Mouse (Mus musculus) heart, adult 2 months (tissue): ENCODE data around the gene Erp44. TPM values are rescaled to one million over a fixed set of nuclear protein-coding genes. Genes with fewer than 3 reads are reported as not detected.

Source experiments
- DNase-seq, 2 experiments: peaks; one replicate each; pipeline ENCODE4 v3.0.0; 2021
- H3K27ac ChIP-seq: fragments of 200-600 bp; 2 replicates; pipeline ENCODE4 v1.8.1; 2022
- H3K27me3 ChIP-seq: fragments of 200-500 bp; 2 replicates; pipeline ENCODE4 v1.6.1; 2012; ENCODE audit warnings: mild to moderate bottlenecking, low read length, inconsistent platforms, mixed read lengths; ENCODE audit not compliant: control insufficient read depth, insufficient read depth
- H3K36me3 ChIP-seq: fragments of 200-500 bp; 2 replicates; pipeline ENCODE4 v1.6.1; 2012; ENCODE audit warnings: low read length, inconsistent platforms; ENCODE audit not compliant: control insufficient read depth, insufficient read depth
- H3K4me1 ChIP-seq: fragments of 200-500 bp; 2 replicates; pipeline ENCODE4 v1.6.1; 2011; ENCODE audit warnings: low read length; ENCODE audit not compliant: control insufficient read depth, insufficient read depth
- H3K4me3 ChIP-seq: fragments of 200-600 bp; 2 replicates; pipeline ENCODE4 v1.8.1; 2022
- H3K79me2 ChIP-seq: fragments of 200-500 bp; replicated peaks from 2 replicates; pipeline ENCODE4 v1.6.1; 2012; ENCODE audit warnings: mild to moderate bottlenecking, inconsistent platforms, low read length, moderate library complexity, mixed read lengths; ENCODE audit not compliant: control insufficient read depth, insufficient read depth
- H3K9ac ChIP-seq: fragments of 200-500 bp; 2 replicates; pipeline ENCODE4 v1.6.1; 2012; ENCODE audit warnings: low read depth, mild to moderate bottlenecking, control low read depth, inconsistent platforms, low read length, mixed read lengths
- CTCF ChIP-seq: fragments of 200-600 bp; IDR thresholded peaks from 2 replicates; pipeline ENCODE4 v1.8.1; 2022; ENCODE audit warnings: antibody characterized with exemption, mild to moderate bottlenecking, moderate library complexity
- EP300 ChIP-seq: fragments of 200-500 bp; IDR thresholded peaks from 2 replicates; pipeline ENCODE4 v1.6.1; 2011; ENCODE audit warnings: low read depth, low read length, control low read depth; ENCODE audit not compliant: insufficient read depth
- POLR2A ChIP-seq: fragments of 200-500 bp; IDR thresholded peaks from 2 replicates; pipeline ENCODE4 v1.6.1; 2011; ENCODE audit warnings: mild to moderate bottlenecking, low read depth, low read length, control low read depth; ENCODE audit not compliant: insufficient read depth
- WGBS: fragments of 180-500 bp; shearing (Covaris S2); methylation state at CpG from one replicate; pipeline ENCODE4 v1.1.7; 2018; 5-methylcytosine and 5-hydroxymethylcytosine counted together
- intact Hi-C: fragments of 180-260 bp; cut with DNase I; formaldehyde crosslinking; loops from one replicate; pipeline ENCODE4 v1.15.1; 2025
- polyA plus RNA-seq: library from polyadenylated mRNA; depleted of rRNA; stranded (reverse); fragments of >200 nt; gene quantifications from 2 replicates; pipeline ENCODE4 v1.2.3, GENCODE M21; 2012
- total RNA-seq, 2 experiments: library from RNA; stranded (reverse); gene quantifications; 2 replicates each; pipeline ENCODE4 v1.2.3; 2021

Gene Erp44
- total and polyA plus RNA-seq, 3 experiments: 10.7 to 30.8 (median 30.1) TPM

DNA sequence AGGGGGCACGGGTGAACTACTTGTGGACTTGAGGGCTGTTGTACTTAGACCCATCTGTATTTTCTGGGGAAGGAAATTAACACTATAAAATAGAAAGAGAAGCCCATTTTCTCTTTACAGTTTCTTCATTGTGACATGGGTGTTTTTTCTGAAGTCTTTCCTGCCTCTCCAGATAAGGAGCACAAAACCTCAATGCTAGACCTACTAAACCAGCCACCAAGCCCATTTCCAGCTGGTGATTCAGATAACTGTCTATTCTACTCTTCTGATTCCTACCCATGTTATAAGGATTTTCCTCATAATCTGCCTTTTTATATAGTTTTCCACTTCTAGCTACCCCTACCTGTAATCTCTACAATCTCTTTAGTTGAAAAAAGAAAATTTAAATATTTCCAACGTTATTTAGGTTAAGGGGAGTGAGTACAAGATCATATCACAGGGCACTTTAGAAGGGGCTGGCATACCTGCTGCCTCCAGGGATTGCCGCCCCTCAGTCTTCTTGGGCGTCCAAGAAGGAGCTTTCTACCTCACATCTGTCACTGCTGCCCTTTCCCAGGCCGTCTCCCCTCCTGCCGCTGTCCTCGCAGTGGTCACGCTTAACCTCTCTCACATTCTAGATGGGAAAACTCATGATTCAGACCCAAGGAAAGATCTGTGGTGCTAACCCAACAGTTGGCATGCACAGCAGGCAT, 97.1 kb downstream of the Erp44 start:
- H3K79me2 ChIP-seq: no peaks in the 10 kb centered on the region
- TF ChIP-seq POLR2A (no peak), EP300 (no peak), CTCF (no peak)
- 89% methylated on average over 8 of the region's 8 CpGs for WGBS
- no peaks in the 10 kb centered on the region for H3K27me3 ChIP-seq
- H3K9ac ChIP-seq: no peak overlapping the region
- no peaks in the 10 kb centered on the region for H3K36me3 ChIP-seq
- H3K27ac ChIP-seq: no peak overlapping the region
- H3K4me1 ChIP-seq: no peaks in the 10 kb centered on the region
- intact Hi-C loops: no loop called here
- H3K4me3 ChIP-seq: no peak overlapping the region
- DNase-seq: no peak

DNA sequence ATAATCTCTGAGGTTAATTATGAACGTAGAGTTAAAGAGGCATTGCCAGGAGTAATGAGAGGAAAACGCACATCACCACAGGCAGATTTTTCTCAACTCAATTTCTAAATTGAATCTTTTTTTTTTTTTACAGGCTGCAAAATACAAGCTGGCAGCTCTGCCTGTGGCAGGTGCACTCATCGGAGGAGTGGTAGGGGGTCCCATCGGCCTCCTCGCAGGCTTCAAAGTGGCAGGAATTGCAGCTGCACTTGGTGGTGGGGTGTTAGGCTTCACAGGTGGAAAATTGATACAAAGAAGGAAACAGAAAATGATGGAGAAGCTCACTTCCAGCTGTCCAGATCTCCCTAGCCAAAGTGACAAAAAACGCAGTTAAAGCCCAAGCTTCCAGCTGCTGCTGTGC, 98.0 kb downstream of the Erp44 start:
- no peak for TF ChIP-seq CTCF

DNA sequence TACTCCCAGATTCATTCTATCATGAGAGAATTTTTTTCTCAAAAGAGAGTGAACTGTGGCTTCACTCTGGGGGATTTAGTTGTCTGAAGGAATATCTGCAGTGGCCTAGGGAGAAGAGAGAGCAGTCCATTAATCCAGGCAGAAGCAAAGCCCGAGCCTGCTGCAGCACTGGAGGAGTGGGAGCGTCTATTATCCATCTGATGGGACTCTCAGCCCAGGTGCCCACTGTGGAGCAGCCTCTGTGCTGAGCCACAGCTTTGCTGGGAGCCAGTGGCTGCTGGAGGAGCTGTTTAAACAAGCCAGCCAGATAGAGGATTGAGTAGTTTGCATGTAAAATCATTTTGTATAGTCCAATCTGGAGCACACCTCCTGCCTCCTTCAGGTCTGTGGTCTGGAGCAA, 98.4 kb downstream of the Erp44 start:
- intact Hi-C loops: no loop called here
- 61% methylated on average over 2 of the region's 2 CpGs for WGBS
- no peak overlapping the region for H3K9ac ChIP-seq
- no peak overlapping the region for H3K4me3 ChIP-seq
- no peak for DNase-seq
- no peaks in the 10 kb centered on the region for H3K36me3 ChIP-seq
- H3K27me3 ChIP-seq: no peaks in the 10 kb centered on the region
- H3K4me1 ChIP-seq: no peaks in the 10 kb centered on the region
- no peaks in the 10 kb centered on the region for H3K79me2 ChIP-seq
- no peak overlapping the region for H3K27ac ChIP-seq
- no peak for TF ChIP-seq CTCF
- TF ChIP-seq POLR2A: no peak
- no peak for TF ChIP-seq EP300

More for the DNA sequence above, 98.0 kb downstream of the Erp44 start:
- WGBS: 87% methylated on average over 6 of the region's 6 CpGs
- H3K36me3 ChIP-seq: no peaks in the 10 kb centered on the region
- no peak overlapping the region for H3K27ac ChIP-seq
- intact Hi-C loops: no loop called here
- H3K4me1 ChIP-seq: no peaks in the 10 kb centered on the region
- no peak overlapping the region for H3K4me3 ChIP-seq
- no peak for DNase-seq
- no peaks in the 10 kb centered on the region for H3K27me3 ChIP-seq
- no peaks in the 10 kb centered on the region for H3K79me2 ChIP-seq
- H3K9ac ChIP-seq: no peak overlapping the region

DNA sequence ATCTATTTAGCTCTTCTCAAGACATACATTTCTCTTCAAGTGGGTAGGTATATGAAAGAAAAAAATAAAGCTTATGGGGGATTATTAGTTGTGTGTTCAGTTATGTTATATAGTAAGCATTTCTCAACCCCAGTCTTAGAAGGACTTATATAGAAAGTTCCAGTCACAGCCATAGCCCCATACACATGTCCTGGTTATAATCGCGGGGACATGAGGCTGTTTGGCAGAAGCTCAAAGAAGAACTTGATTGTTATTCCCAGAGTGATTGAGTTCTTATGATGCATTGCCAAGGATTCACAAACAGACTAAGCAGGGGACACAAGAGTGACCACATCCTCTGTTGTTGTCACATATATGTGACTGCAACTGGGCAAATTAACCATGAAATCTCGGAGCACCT, 103.7 kb downstream of the Erp44 start:
- 74% methylated on average over 3 of the region's 3 CpGs for WGBS

DNA sequence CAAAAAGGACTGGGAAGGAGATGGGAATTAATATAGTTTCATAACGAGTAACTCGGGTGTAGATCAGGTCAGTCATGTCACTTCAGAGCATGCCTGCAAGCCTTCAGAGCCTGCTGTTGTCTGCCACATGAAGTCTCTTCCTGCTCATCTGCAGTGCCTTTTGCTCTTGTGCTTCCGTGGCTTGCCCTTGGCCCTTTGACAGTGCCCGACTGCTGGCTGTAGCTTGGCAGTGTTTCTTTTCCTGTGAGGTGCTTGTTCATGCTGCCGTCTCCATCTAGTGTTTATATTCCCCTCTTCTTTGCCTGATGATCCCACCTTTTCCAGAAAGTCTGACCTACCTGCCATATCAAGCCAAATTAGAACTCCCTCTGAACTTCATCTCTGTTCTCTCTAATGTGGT, 115.5 kb downstream of the Erp44 start:
- Histone ChIP-seq H3K27me3 (no peaks in the 10 kb centered on the region), H3K9ac (no peak overlapping the region), H3K27ac (no peak overlapping the region), H3K79me2 (no peaks in the 10 kb centered on the region), H3K4me3 (no peak overlapping the region), H3K4me1 (peaks cover 2% of the 10 kb centered on the region; the same call in 1 of the 2 replicates), H3K36me3 (peaks cover 4% of the 10 kb centered on the region; the same call in 1 of the 2 replicates)
- intact Hi-C loops: loop anchor here (5.0 kb wide), 1 partner anchor 587 kb away; no protein-coding TSS in a partner anchor
- 61% methylated on average over 5 of the region's 5 CpGs for WGBS
- peak; percentile 47 for TF ChIP-seq CTCF
- no peak for TF ChIP-seq EP300
- peak in 1 of 2 experiments; percentile 10 for DNase-seq

More for the DNA sequence above, 103.7 kb downstream of the Erp44 start:
- TF ChIP-seq CTCF: no peak
- TF ChIP-seq EP300: no peak
- no peak for TF ChIP-seq POLR2A
- H3K4me1 ChIP-seq: no peaks in the 10 kb centered on the region
- intact Hi-C loops: no loop called here
- H3K36me3 ChIP-seq: no peaks in the 10 kb centered on the region
- H3K4me3 ChIP-seq: no peak overlapping the region
- H3K9ac ChIP-seq: no peak overlapping the region
- no peak for DNase-seq
- H3K27me3 ChIP-seq: no peaks in the 10 kb centered on the region
- no peaks in the 10 kb centered on the region for H3K79me2 ChIP-seq
- no peak overlapping the region for H3K27ac ChIP-seq

DNA sequence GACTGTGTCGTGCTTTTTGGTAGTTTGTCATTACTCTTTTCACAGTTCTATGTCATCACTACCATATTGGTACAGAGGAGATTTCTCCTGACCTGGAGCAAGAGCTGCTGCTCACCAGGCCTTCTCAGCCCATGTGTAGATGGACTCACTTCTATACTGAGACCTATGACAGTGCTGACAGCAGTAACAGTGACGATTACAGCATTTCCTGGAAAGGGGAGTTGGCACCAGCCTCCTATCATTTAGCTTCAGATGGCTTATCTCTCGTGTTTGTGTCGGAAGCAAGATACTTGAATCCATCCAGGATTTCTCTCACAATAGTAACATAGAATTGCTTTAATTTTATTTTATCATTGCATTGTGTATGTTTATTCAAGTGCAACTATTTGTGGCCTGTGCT, 119.0 kb downstream of the Erp44 start:
- Histone ChIP-seq H3K27me3 (no peaks in the 10 kb centered on the region), H3K36me3 (peaks cover 4% of the 10 kb centered on the region; the same call in 1 of the 2 replicates), H3K79me2 (no peaks in the 10 kb centered on the region), H3K9ac (no peak overlapping the region), H3K4me1 (peaks cover 2% of the 10 kb centered on the region; the same call in 1 of the 2 replicates), H3K4me3 (no peak overlapping the region), H3K27ac (no peak overlapping the region)
- intact Hi-C loops: loop anchor here (5.0 kb wide), 1 partner anchor 583 kb away; no protein-coding TSS in a partner anchor
- 40% methylated on average over 4 of the region's 4 CpGs for WGBS
- TF ChIP-seq POLR2A: no peak
- no peak for TF ChIP-seq EP300
- no peak for TF ChIP-seq CTCF
- DNase-seq: no peak
